Mouse (Mus musculus): ENCODE data around the gene Rxfp4. TPM values are rescaled to one million over a fixed set of nuclear protein-coding genes. Genes with fewer than 3 reads are reported as not detected.

Rxfp4 gene
- polyA plus RNA-seq, 1 experiment from 2014 or later: not detected

- peaks cover 56% of the 10 kb centered on the region for H3K4me1 ChIP-seq
- no peaks in the 10 kb centered on the region for H3K27me3 ChIP-seq
- H3K4me2 ChIP-seq: peak overlapping the region; percentile 81
- peak overlapping the region; percentile 99 for H3K27ac ChIP-seq
- WGBS: under 1% methylated on average over 15 of the region's 15 CpGs
- H3K9ac ChIP-seq: peak overlapping the region; percentile 99
- 0 out of 2 replicates have a peak, but pooled peaks have one; percentile 17 for ATAC-seq
- H3K9me3 ChIP-seq (replicated peaks): no peaks in the 10 kb centered on the region
- H3K36me3 ChIP-seq (ENCODE audit: poor library complexity, severe bottlenecking): peaks cover 18% of the 10 kb centered on the region
- H3K4me3 ChIP-seq: peak overlapping the region; percentile 96
Measured at GRCm38 (mm10) chr3:88623346-88624135, 29.4 kb downstream of the Rxfp4 start.

- Histone ChIP-seq H3K4me1 (peaks cover 52% of the 10 kb centered on the region), H3K27ac (peak overlapping the region; percentile 99), H3K36me3 (ENCODE audit: poor library complexity, severe bottlenecking) (peaks cover 18% of the 10 kb centered on the region), H3K9me3 (replicated peaks) (no peaks in the 10 kb centered on the region), H3K9ac (peak overlapping the region; percentile 99), H3K4me2 (peak overlapping the region; percentile 81), H3K4me3 (peak overlapping the region; percentile 96), H3K27me3 (no peaks in the 10 kb centered on the region)
- 0% methylated on average over 4 of the region's 6 CpGs for whole genome bisulfite sequencing
- peak; percentile 59 for ATAC-seq
Measured at GRCm38 (mm10) chr3:88622941-88623345, 30.0 kb downstream of the Rxfp4 start.

GRCm38 (mm10) chr3:88622113-88622940, 30.6 kb downstream of the Rxfp4 start:
- peak overlapping the region; percentile 99 for H3K9ac ChIP-seq
- WGBS: under 1% methylated on average over 24 of the region's 24 CpGs
- peak overlapping the region; percentile 99 for H3K27ac ChIP-seq
- H3K4me1 ChIP-seq: peaks cover 48% of the 10 kb centered on the region
- H3K4me2 ChIP-seq: peak overlapping the region; percentile 81
- peaks cover 18% of the 10 kb centered on the region for H3K36me3 ChIP-seq (ENCODE audit: poor library complexity, severe bottlenecking)
- H3K4me3 ChIP-seq: peak overlapping the region; percentile 96
- H3K9me3 ChIP-seq (replicated peaks): no peaks in the 10 kb centered on the region
- H3K27me3 ChIP-seq: no peaks in the 10 kb centered on the region
- ATAC-seq: peak; percentile 41

- H3K9me3 ChIP-seq (replicated peaks): no peaks in the 10 kb centered on the region
- WGBS: under 1% methylated on average over 36 of the region's 36 CpGs
- peaks cover 41% of the 10 kb centered on the region for H3K4me1 ChIP-seq
- H3K36me3 ChIP-seq (ENCODE audit: poor library complexity, severe bottlenecking): peaks cover 17% of the 10 kb centered on the region
- H3K27ac ChIP-seq: peak overlapping the region; percentile 99
- H3K4me3 ChIP-seq: peak overlapping the region; percentile 96
- H3K27me3 ChIP-seq: no peaks in the 10 kb centered on the region
- ATAC-seq: peak; percentile 7; the same call in 1 of the 2 replicates
- H3K4me2 ChIP-seq: peak overlapping the region; percentile 81
- peak overlapping the region; percentile 99 for H3K9ac ChIP-seq
Measured at GRCm38 (mm10) chr3:88621537-88622112, 31.3 kb downstream of the Rxfp4 start.

GRCm38 (mm10) chr3:88620992-88621536, 31.9 kb downstream of the Rxfp4 start:
- Histone ChIP-seq H3K27me3 (no peaks in the 10 kb centered on the region), H3K4me1 (peaks cover 40% of the 10 kb centered on the region), H3K27ac (peak overlapping the region; percentile 99), H3K9me3 (replicated peaks) (no peaks in the 10 kb centered on the region), H3K4me3 (peak overlapping the region; percentile 96), H3K36me3 (ENCODE audit: poor library complexity, severe bottlenecking) (peaks cover 11% of the 10 kb centered on the region), H3K4me2 (peak overlapping the region; percentile 81), H3K9ac (peak overlapping the region; percentile 99)
- under 1% methylated on average over 57 of the region's 64 CpGs for WGBS
- ATAC-seq: peak; percentile 71

GRCm38 (mm10) chr3:88620146-88620991, 32.6 kb downstream of the Rxfp4 start:
- peak overlapping the region; percentile 99 for H3K27ac ChIP-seq
- no peaks in the 10 kb centered on the region for H3K27me3 ChIP-seq
- H3K4me3 ChIP-seq: peak overlapping the region; percentile 96
- H3K9ac ChIP-seq: peak overlapping the region; percentile 99
- H3K4me1 ChIP-seq: peaks cover 39% of the 10 kb centered on the region
- peak; percentile 1; the same call in 1 of the 2 replicates for ATAC-seq
- H3K4me2 ChIP-seq: peak overlapping the region; percentile 81
- WGBS: 16% methylated on average over 15 of the region's 15 CpGs
- H3K9me3 ChIP-seq (replicated peaks): no peaks in the 10 kb centered on the region
- H3K36me3 ChIP-seq (ENCODE audit: poor library complexity, severe bottlenecking): peaks cover 5% of the 10 kb centered on the region

GRCm38 (mm10) chr3:88619113-88620097, 33.5 kb downstream of the Rxfp4 start:
- no peak overlapping the region for H3K4me3 ChIP-seq
- H3K27ac ChIP-seq: no peak overlapping the region
- H3K9ac ChIP-seq: 0 out of 2 replicates have a peak overlapping the region, but pooled peaks have one; percentile 16
- H3K4me2 ChIP-seq: no peak overlapping the region
- no peaks in the 10 kb centered on the region for H3K27me3 ChIP-seq
- no peaks in the 10 kb centered on the region for H3K36me3 ChIP-seq (ENCODE audit: poor library complexity, severe bottlenecking)
- H3K4me1 ChIP-seq: peaks cover 29% of the 10 kb centered on the region
- ATAC-seq: no peak
- H3K9me3 ChIP-seq (replicated peaks): no peaks in the 10 kb centered on the region
- 42% methylated on average over 8 of the region's 9 CpGs for WGBS

GRCm38 (mm10) chr3:88618074-88618871, 34.7 kb downstream of the Rxfp4 start:
- WGBS: 82% methylated on average over 8 of the region's 8 CpGs

GRCm38 (mm10) chr3:88616951-88617500, 35.9 kb downstream of the Rxfp4 start:
- no peak for ATAC-seq
- WGBS: 89% methylated on average over 3 of the region's 3 CpGs
- Histone ChIP-seq H3K4me1 (peaks cover 19% of the 10 kb centered on the region), H3K27me3 (no peaks in the 10 kb centered on the region), H3K36me3 (ENCODE audit: poor library complexity, severe bottlenecking) (no peaks in the 10 kb centered on the region), H3K9ac (no peak overlapping the region), H3K4me3 (no peak overlapping the region), H3K9me3 (replicated peaks) (no peaks in the 10 kb centered on the region), H3K27ac (no peak overlapping the region), H3K4me2 (no peak overlapping the region)

More at GRCm38 (mm10) chr3:88618074-88618871, 34.7 kb downstream of the Rxfp4 start:
- no peak for ATAC-seq
- H3K4me1 ChIP-seq: peaks cover 19% of the 10 kb centered on the region
- H3K4me3 ChIP-seq: no peak overlapping the region
- no peaks in the 10 kb centered on the region for H3K9me3 ChIP-seq (replicated peaks)
- no peak overlapping the region for H3K27ac ChIP-seq
- no peak overlapping the region for H3K4me2 ChIP-seq
- no peaks in the 10 kb centered on the region for H3K27me3 ChIP-seq
- no peak overlapping the region for H3K9ac ChIP-seq
- no peaks in the 10 kb centered on the region for H3K36me3 ChIP-seq (ENCODE audit: poor library complexity, severe bottlenecking)

Measured in forebrain, embryonic 13.5 days (tissue).